Mouse (Mus musculus) neutrophil, adult 5-6 weeks (primary cell): ENCODE results near the gene Rgs3. TPM values are rescaled to one million over a fixed set of nuclear protein-coding genes. Genes with fewer than 3 reads are reported as not detected.

Experiments used
- ATAC-seq: fragments of 151-379, 151-347 bp; 2 replicates; pipeline ENCODE4 v1.8.0; 2017; ENCODE audit warnings: mild to moderate bottlenecking, moderate TSS enrichment; ENCODE audit not compliant: insufficient number of reproducible peaks, poor library complexity, low FRiP score, severe bottlenecking; ENCODE audit errors: extremely low read depth
- total RNA-seq: library from RNA; stranded (forward); fragments of 200-1000 nt; gene quantifications from 2 replicates; pipeline ENCODE4 v1.2.3, GENCODE M21; 2017

Gene Rgs3
- total RNA-seq, 1 experiment from 2014 or later = 166 TPM

- no peak for ATAC-seq
Observed at GRCm38 (mm10) chr4:62669094-62670071, 109.7 kb downstream of the Rgs3 start.

GRCm38 (mm10) chr4:62673531-62674030, 113.9 kb downstream of the Rgs3 start:
- no peak for ATAC-seq

- peak; percentile 72 for ATAC-seq
Observed at GRCm38 (mm10) chr4:62674031-62674995, 114.7 kb downstream of the Rgs3 start.

GRCm38 (mm10) chr4:62675394-62675793, 115.7 kb downstream of the Rgs3 start:
- ATAC-seq = no peak

- no peak for ATAC-seq
Observed at GRCm38 (mm10) chr4:62677047-62677737, 117.5 kb downstream of the Rgs3 start.

- no peak for ATAC-seq
Observed at GRCm38 (mm10) chr4:62679157-62679556, 119.5 kb downstream of the Rgs3 start.

- peak; percentile 78 for ATAC-seq
Observed at GRCm38 (mm10) chr4:62681467-62681866, 121.8 kb downstream of the Rgs3 start.

- no peak for ATAC-seq
Observed at GRCm38 (mm10) chr4:62682371-62682770, 122.7 kb downstream of the Rgs3 start.

GRCm38 (mm10) chr4:62683148-62683547, 123.5 kb downstream of the Rgs3 start:
- ATAC-seq = no peak

GRCm38 (mm10) chr4:62684351-62684750, 124.7 kb downstream of the Rgs3 start:
- no peak for ATAC-seq

- peak; percentile 51 for ATAC-seq
Observed at GRCm38 (mm10) chr4:62685268-62685667, 125.6 kb downstream of the Rgs3 start.

GRCm38 (mm10) chr4:62686769-62687168, 127.1 kb downstream of the Rgs3 start:
- peak; percentile 46 for ATAC-seq

- ATAC-seq = no peak
Observed at GRCm38 (mm10) chr4:62688142-62688541, 128.5 kb downstream of the Rgs3 start.

- ATAC-seq = no peak
Observed at GRCm38 (mm10) chr4:62690997-62691396, 131.3 kb downstream of the Rgs3 start.

- no peak for ATAC-seq
Observed at GRCm38 (mm10) chr4:62691625-62692024, 132.0 kb downstream of the Rgs3 start.

- no peak; the same call in 1 of the 2 replicates for ATAC-seq
Observed at GRCm38 (mm10) chr4:62693839-62694238, 134.2 kb downstream of the Rgs3 start.

- no peak for ATAC-seq
Observed at GRCm38 (mm10) chr4:62694703-62695439, 135.2 kb downstream of the Rgs3 start.

- ATAC-seq = no peak
Observed at GRCm38 (mm10) chr4:62695523-62695922, 135.9 kb downstream of the Rgs3 start.
